ENCODE assay signal across 11 mouse cellular contexts in genomic region chr19:10759983-10760831, GRCm38 (mm10). TPM values are rescaled to one million over a fixed set of nuclear protein-coding genes. Genes with fewer than 3 reads are reported as not detected.
DNase-seq lines count a peak whose midpoint lies in the region; ATAC-seq and TF ChIP-seq lines count a peak whose summit lies in the region.
"Had no signal": no experiment of that assay in that cellular context is flagged by ENCODE, and none has a peak within 500 bp of the region (broad histone marks: within the 10 kb centered on the region; RNA-seq: fewer than 3 reads in every experiment).

No protein-coding gene starts in this region.

- TF ChIP-seq CTCF in left cerebral cortex, adult 2 months (IDR thresholded peaks at IDR 0.05): no peak

- intact Hi-C loops in left cerebral cortex, adult 2 months (cut with DNase I): no loop called here

- peaks cover 34% of the 10 kb centered on the region for H3K4me1 ChIP-seq in heart, embryonic 10.5 days

- H3K9me3 ChIP-seq in heart, embryonic 10.5 days: no peaks in the 10 kb centered on the region

- 63% methylated on average over 9 of the region's 9 CpGs for WGBS in heart, embryonic 10.5 days

- H3K27ac ChIP-seq in left cerebral cortex, adult 2 months: peak overlapping the region; percentile 24; the same call in 1 of the 2 replicates
- peak overlapping the region; percentile 85 for H3K27ac ChIP-seq in heart, embryonic 10.5 days

- no peak overlapping the region for H3K4me3 ChIP-seq in left cerebral cortex, adult 2 months
- H3K4me3 ChIP-seq in heart, embryonic 10.5 days: peak overlapping the region; percentile 9; the same call in 1 of the 2 replicates

- H3K27me3 ChIP-seq in heart, embryonic 10.5 days (ENCODE audit: insufficient read depth, poor library complexity, severe bottlenecking): no peaks in the 10 kb centered on the region

- no peak for ATAC-seq in monocyte, adult 5-6 weeks (replicated peaks; ENCODE audit: insufficient number of reproducible peaks, low FRiP score, low TSS enrichment, poor library complexity, severe bottlenecking)
- ATAC-seq: forebrain, postnatal 0 days had no signal

- DNase-seq in left cerebral cortex, adult 2 months (ENCODE audit: extremely low spot score in 1 of 2, low spot score in 2 of 2): no peak
- DNase-seq in left cerebral cortex, adult 11 months (ENCODE audit: low spot score): no peak
- peak; percentile 85 to 86 for DNase-seq in cerebellum, postnatal 10 days
- DNase-seq in heart, embryonic 10.5 days (ENCODE audit: low spot score): no peak
- peak; percentile 57 for DNase-seq in naive thymus-derived CD4-positive, alpha-beta T cell, adult 2 months (ENCODE audit: low read depth)
- no peak for DNase-seq in c-Kit-positive CD71-positive TER-119-positive erythroid progenitor cells, embryonic 14.5 days (ENCODE audit: low spot score)
- DNase-seq in retina, postnatal 1 day: no peak
- DNase-seq: forebrain, postnatal 0 days had no signal

- H3K36me3 ChIP-seq in heart, embryonic 10.5 days: no peaks in the 10 kb centered on the region

RNA-seq across cellular contexts. Expression of gene Cd5, which starts 21.4 kb away (rescaled TPM):
- under 1 TPM; 0.16 to 0.37 TPM for total RNA-seq in left cerebral cortex, adult 2 months (2021)
- 0.18 and 0.28 TPM in 2 replicates for polyA plus RNA-seq in heart, embryonic 10.5 days (2016; fragmentation: Nextera tagmentation; extraction: Ambion mirVana)
- total RNA-seq in monocyte, adult 5-6 weeks (2017): 1.0 to 3.1 TPM in 2 of 3 replicates, not detected in the other
- total RNA-seq: common myeloid progenitor, adult 5-6 weeks had no signal
- polyA plus RNA-seq: intestine, embryonic 14.5 days had no signal

Comparison
In these comparisons a context has a peak if more than half of its experiments do, and no peak if none do; other contexts are left out.
1. DNase-seq: peak in cerebellum, postnatal 10 days (2 of 2) and naive thymus-derived CD4-positive, alpha-beta T cell, adult 2 months (single experiment); none in left cerebral cortex, adult 2 months (0 of 2), left cerebral cortex, adult 11 months (single experiment), heart, embryonic 10.5 days (single experiment), c-Kit-positive CD71-positive TER-119-positive erythroid progenitor cells, embryonic 14.5 days (single experiment) and retina, postnatal 1 day (single experiment).